10 mouse cellular contexts compared by ENCODE assay signal in the genomic region with DNA sequence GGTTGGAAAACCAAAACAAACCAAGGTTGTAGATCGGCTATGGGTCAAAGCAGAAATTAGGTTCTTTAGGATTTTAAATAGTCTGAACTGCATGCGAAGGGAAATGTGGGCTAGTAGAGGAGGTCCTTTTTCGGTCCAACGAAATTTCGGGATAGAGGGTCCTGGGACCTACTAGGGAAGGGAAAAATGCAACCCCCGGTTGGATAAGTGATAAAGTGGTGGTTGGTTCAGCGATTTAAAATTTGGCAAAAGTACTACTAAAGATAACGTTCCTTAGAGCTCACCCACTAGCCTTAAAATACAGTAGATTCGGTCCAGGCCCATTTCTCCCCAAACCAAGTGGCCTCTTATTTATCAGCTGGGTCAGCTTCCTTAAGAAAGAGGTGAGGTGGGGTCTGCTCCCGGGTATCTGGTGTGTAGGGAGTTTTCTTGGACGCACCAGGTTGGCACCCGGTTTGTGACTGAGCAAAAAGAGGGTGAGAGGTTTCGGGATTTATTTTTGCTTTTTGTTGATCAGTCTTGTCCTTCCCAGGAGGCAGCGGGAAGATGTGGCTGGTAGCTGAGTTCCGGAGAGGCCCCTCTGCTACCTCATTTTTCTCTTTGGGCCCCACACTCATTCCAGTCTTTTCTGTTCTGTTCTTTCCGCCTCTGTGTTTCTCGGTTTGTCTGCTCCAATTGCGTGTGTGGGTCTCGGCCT. TPM values are rescaled to one million over a fixed set of nuclear protein-coding genes. Genes with fewer than 3 reads are reported as not detected.
DNase-seq lines count a peak whose midpoint lies in the region; ATAC-seq and TF ChIP-seq lines count a peak whose summit lies in the region.
"Had no signal": no experiment of that assay in that cellular context is flagged by ENCODE, and none has a peak within 500 bp of the region (broad histone marks: within the 10 kb centered on the region; RNA-seq: fewer than 3 reads in every experiment).

No protein-coding gene starts in this region.

- intact Hi-C loops in left cerebral cortex, postnatal 25 days (cut with DNase I), result loop anchor here (2.0 kb wide), 1 partner anchor 47 kb away; no protein-coding TSS in a partner anchor

- H3K4me1 ChIP-seq in liver, adult 2 months (ENCODE audit: control insufficient read depth, insufficient read depth, low read length), result no peaks in the 10 kb centered on the region; the same call in 1 of the 2 replicates
- H3K4me1 ChIP-seq in hindbrain, embryonic 14.5 days (replicated peaks; ENCODE audit: control insufficient read depth, insufficient read depth, low read length), result peaks cover 5% of the 10 kb centered on the region; the same call in 1 of the 2 replicates
- H3K4me1 ChIP-seq in midbrain, embryonic 16.5 days (ENCODE audit: control insufficient read depth, insufficient read depth, low read length), result peaks cover 6% of the 10 kb centered on the region
- peaks cover 13% of the 10 kb centered on the region for H3K4me1 ChIP-seq in thymus, adult 2 months (replicated peaks; ENCODE audit: control insufficient read depth, insufficient read depth, low read length)

- no peak overlapping the region for H3K27ac ChIP-seq in liver, adult 2 months (replicated peaks; ENCODE audit: insufficient read depth, low read depth, low read length)
- H3K27ac ChIP-seq in hindbrain, embryonic 14.5 days, result peak overlapping the region; percentile 71
- peak overlapping the region; percentile 90 for H3K27ac ChIP-seq in midbrain, embryonic 16.5 days (ENCODE audit: low read length)
- no peak overlapping the region for H3K27ac ChIP-seq in thymus, adult 2 months (ENCODE audit: control insufficient read depth, insufficient read depth, low read length)
- H3K27ac ChIP-seq: macrophage had no signal

- no peak for TF ChIP-seq POLR2A in liver, adult 2 months (IDR thresholded peaks at IDR 0.05; ENCODE audit: extremely low read depth, insufficient read depth, low read length)
- TF ChIP-seq POLR2A in thymus, adult 2 months (IDR thresholded peaks at IDR 0.05; ENCODE audit: control insufficient read depth, extremely low read depth, insufficient read depth, low read length, poor library complexity), result no peak

- whole genome bisulfite sequencing in liver, adult 2 months, result 6% methylated on average over 19 of the region's 19 CpGs
- WGBS in hindbrain, embryonic 14.5 days, result 1% methylated on average over 19 of the region's 19 CpGs
- 3% methylated on average over 19 of the region's 19 CpGs for WGBS in midbrain, embryonic 16.5 days
- WGBS in thymus, adult 2 months, result 7% methylated on average over 19 of the region's 19 CpGs

- DNase-seq in cerebellum, postnatal 14 days, result peak; percentile 58 to 65
- no peak for DNase-seq in cerebellum, adult 11 months
- no peak for DNase-seq in liver, adult 2 months (ENCODE audit: extremely low read depth, low read depth, low spot score)
- DNase-seq in liver, result no peak
- DNase-seq in hindbrain, embryonic 14.5 days (ENCODE audit: low spot score), result peak; percentile 69
- no peak for DNase-seq in thymus, adult 2 months
- no peak for DNase-seq in left cerebral cortex, postnatal 25 days (ENCODE audit: low spot score in 2 of 2)

- ATAC-seq in hindbrain, embryonic 14.5 days (ENCODE audit: low FRiP score), result no peak
- no peak for ATAC-seq in midbrain, embryonic 16.5 days

- TF ChIP-seq CTCF in liver, adult 2 months (IDR thresholded peaks at IDR 0.05; ENCODE audit: low read depth, low read length), result no peak
- TF ChIP-seq CTCF in thymus, adult 2 months (IDR thresholded peaks at IDR 0.05; ENCODE audit: borderline replicate concordance, control insufficient read depth, extremely low read depth, insufficient read depth, low read length, poor library complexity), result no peak

- peak overlapping the region; percentile 22 for H3K4me3 ChIP-seq in liver, adult 2 months (ENCODE audit: insufficient read depth, low read depth, low read length)
- H3K4me3 ChIP-seq in hindbrain, embryonic 14.5 days (replicated peaks; ENCODE audit: low read length), result peak overlapping the region; percentile 38
- H3K4me3 ChIP-seq in midbrain, embryonic 16.5 days (ENCODE audit: low read depth, low read length), result peak overlapping the region; percentile 57
- no peak overlapping the region for H3K4me3 ChIP-seq in thymus, adult 2 months (ENCODE audit: control insufficient read depth, insufficient read depth, low read length)
- H3K4me3 ChIP-seq: erythroblast, embryonic 14.5 days had no signal

- no peaks in the 10 kb centered on the region for H3K79me2 ChIP-seq in liver, adult 2 months (ENCODE audit: control insufficient read depth, insufficient read depth, low read length)

- H3K9ac ChIP-seq in liver, adult 2 months (ENCODE audit: low read depth, low read length), result no peak overlapping the region
- H3K9ac ChIP-seq in hindbrain, embryonic 14.5 days, result peak overlapping the region; percentile 52
- peak overlapping the region; percentile 77 for H3K9ac ChIP-seq in midbrain, embryonic 16.5 days (ENCODE audit: low read depth, low read length)

- no peaks in the 10 kb centered on the region for H3K36me3 ChIP-seq in liver, adult 2 months (ENCODE audit: control insufficient read depth, insufficient read depth, low read length)
- H3K36me3 ChIP-seq in hindbrain, embryonic 14.5 days (replicated peaks; ENCODE audit: control insufficient read depth, insufficient read depth), result no peaks in the 10 kb centered on the region
- H3K36me3 ChIP-seq in midbrain, embryonic 16.5 days (ENCODE audit: control insufficient read depth, insufficient read depth, low read length), result no peaks in the 10 kb centered on the region
- no peaks in the 10 kb centered on the region for H3K36me3 ChIP-seq in thymus, adult 2 months (ENCODE audit: control insufficient read depth, insufficient read depth, low read length)

- H3K27me3 ChIP-seq in liver, adult 2 months (ENCODE audit: control insufficient read depth, insufficient read depth, low read length), result peaks cover 40% of the 10 kb centered on the region
- peaks cover 95% of the 10 kb centered on the region for H3K27me3 ChIP-seq in hindbrain, embryonic 14.5 days (ENCODE audit: control insufficient read depth, insufficient read depth, low read length)
- peaks cover 23% of the 10 kb centered on the region for H3K27me3 ChIP-seq in midbrain, embryonic 16.5 days (ENCODE audit: control insufficient read depth, insufficient read depth, low read depth, low read length)
- peaks cover 67% of the 10 kb centered on the region for H3K27me3 ChIP-seq in thymus, adult 2 months (ENCODE audit: control insufficient read depth, insufficient read depth, low read length)

- no peaks in the 10 kb centered on the region for H3K9me3 ChIP-seq in hindbrain, embryonic 14.5 days (ENCODE audit: control insufficient read depth, low read length)
- H3K9me3 ChIP-seq in midbrain, embryonic 16.5 days (replicated peaks; ENCODE audit: control insufficient read depth, low read length, poor library complexity, severe bottlenecking), result no peaks in the 10 kb centered on the region

- H3K4me2 ChIP-seq in hindbrain, embryonic 14.5 days (replicated peaks), result peak overlapping the region; percentile 51
- peak overlapping the region; percentile 77 for H3K4me2 ChIP-seq in midbrain, embryonic 16.5 days (ENCODE audit: low read length)

RNA-seq across cellular contexts. Expression of a gene that starts 16.8 kb away (rescaled TPM):
- 1.3 and 3.6 TPM in 2 replicates for total RNA-seq in liver, adult 2 months (2014; rRNA removed)
- 4.6 and 5.4 TPM in 2 replicates for polyA plus RNA-seq in liver, adult 2 months (2012; rRNA removed)
- polyA plus RNA-seq in hindbrain, embryonic 14.5 days (2014; fragmentation: Nextera tagmentation; extraction: Ambion mirVana), result 13.2 and 18.7 TPM in 2 replicates
- 37.1 and 44.3 TPM in 2 replicates for polyA plus RNA-seq in midbrain, embryonic 16.5 days (2015; fragmentation: Nextera tagmentation; extraction: Ambion mirVana)
- polyA plus RNA-seq in thymus, adult 2 months (2012; rRNA removed), result 2.5 and 4.7 TPM in 2 replicates
- total RNA-seq in left cerebral cortex, postnatal 25 days (2021), result 10 to 100 TPM; 76.6 to 86.9 TPM

Comparison
In these comparisons a context has a peak if more than half of its experiments do, and no peak if none do; other contexts are left out.
1. DNase-seq: peak in cerebellum, postnatal 14 days (2 of 2) and hindbrain, embryonic 14.5 days (single experiment); none in cerebellum, adult 11 months (single experiment), liver, adult 2 months (single experiment), liver (single experiment), thymus, adult 2 months (single experiment) and left cerebral cortex, postnatal 25 days (0 of 2).
2. H3K27ac ChIP-seq: peak in hindbrain, embryonic 14.5 days (single experiment) and midbrain, embryonic 16.5 days (single experiment); none in liver, adult 2 months (single experiment) and thymus, adult 2 months (single experiment).